ENCODE assay signal across 8 mouse cellular contexts in the genomic region with DNA sequence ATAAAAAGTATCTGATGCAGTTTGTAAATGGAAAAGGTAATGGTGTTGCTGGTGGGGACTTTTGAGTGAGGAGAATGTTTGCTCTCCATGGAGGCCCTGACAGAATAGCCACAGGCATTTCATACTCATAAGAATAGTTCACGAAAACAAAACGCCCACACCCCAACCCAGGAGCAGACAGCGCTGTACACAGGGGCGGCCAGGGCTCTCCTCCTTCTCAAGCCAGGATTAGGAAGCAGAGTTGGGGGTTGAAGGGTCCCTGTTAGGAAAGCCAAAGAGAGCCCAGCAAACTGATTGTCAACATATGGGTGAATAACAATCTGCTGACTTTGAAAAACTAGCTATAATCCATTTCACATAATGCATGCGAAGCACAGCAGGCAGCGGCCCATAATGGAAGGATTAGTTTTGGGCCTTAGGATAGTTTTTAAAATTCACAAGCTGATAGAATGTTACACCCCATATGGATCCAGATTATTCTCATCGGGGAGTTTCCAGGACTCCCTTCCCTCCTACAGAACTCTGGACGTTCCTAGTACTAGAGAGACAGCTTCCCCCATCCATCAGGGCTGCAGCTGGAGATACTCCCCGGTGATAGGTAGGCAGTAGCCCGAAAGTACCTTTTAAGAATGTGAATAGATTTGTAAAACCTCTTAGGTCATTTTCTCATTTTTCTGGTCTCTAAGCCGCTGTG. TPM values are rescaled to one million over a fixed set of nuclear protein-coding genes. Genes with fewer than 3 reads are reported as not detected.
DNase-seq lines count a peak whose midpoint lies in the region; ATAC-seq and TF ChIP-seq lines count a peak whose summit lies in the region.

No protein-coding gene starts in this region.

- peak overlapping the region; percentile 52 for H3K4me3 ChIP-seq in cerebellum, adult 2 months (replicated peaks; ENCODE audit: insufficient read depth, low read depth, low read length)
- peak overlapping the region; percentile 35 for H3K4me3 ChIP-seq in lung, embryonic 16.5 days (ENCODE audit: low read length)
- peak overlapping the region; percentile 8; the same call in 1 of the 2 replicates for H3K4me3 ChIP-seq in limb, embryonic 11.5 days (ENCODE audit: low read depth, low read length)
- no peak overlapping the region for H3K4me3 ChIP-seq in olfactory bulb, adult 2 months (ENCODE audit: insufficient read depth, low read depth, low read length)

- H3K27me3 ChIP-seq in cerebellum, adult 2 months (ENCODE audit: control insufficient read depth, insufficient read depth, low read length): no peaks in the 10 kb centered on the region
- H3K27me3 ChIP-seq in lung, embryonic 16.5 days (ENCODE audit: control insufficient read depth, insufficient read depth, low read depth, low read length): no peaks in the 10 kb centered on the region
- no peaks in the 10 kb centered on the region for H3K27me3 ChIP-seq in limb, embryonic 11.5 days (ENCODE audit: control insufficient read depth, insufficient read depth, low read length)

- H3K27ac ChIP-seq in cerebellum, adult 2 months (ENCODE audit: insufficient read depth, low read length): no peak overlapping the region
- H3K27ac ChIP-seq in lung, embryonic 16.5 days (ENCODE audit: low read length): no peak overlapping the region
- H3K27ac ChIP-seq in limb, embryonic 11.5 days (replicated peaks; ENCODE audit: low read depth, low read length): no peak overlapping the region
- H3K27ac ChIP-seq in olfactory bulb, adult 2 months (ENCODE audit: insufficient read depth, low read depth, low read length): peak overlapping the region; percentile 85

- no peak for ATAC-seq in lung, embryonic 16.5 days (ENCODE audit: low read depth)
- no peak; the same call in 1 of the 2 replicates for ATAC-seq in limb, embryonic 11.5 days (ENCODE audit: insufficient number of reproducible peaks, low FRiP score, low TSS enrichment, low read depth)

- H3K4me1 ChIP-seq in cerebellum, adult 2 months (ENCODE audit: control insufficient read depth, insufficient read depth, low read length): 0 out of 2 replicates have a peak, but pooled peaks cover 3% of the 10 kb centered on the region
- H3K4me1 ChIP-seq in lung, embryonic 16.5 days (replicated peaks; ENCODE audit: control insufficient read depth, insufficient read depth, low read length): 0 out of 2 replicates have a peak, but pooled peaks cover 4% of the 10 kb centered on the region
- H3K4me1 ChIP-seq in limb, embryonic 11.5 days (ENCODE audit: control insufficient read depth, insufficient read depth, low read length): no peaks in the 10 kb centered on the region
- peaks cover 9% of the 10 kb centered on the region for H3K4me1 ChIP-seq in olfactory bulb, adult 2 months (ENCODE audit: control insufficient read depth, insufficient read depth, low read length)

- WGBS in cerebellum, adult 2 months: 38% methylated on average over 11 of the region's 11 CpGs
- 37% methylated on average over 11 of the region's 11 CpGs for WGBS in lung, embryonic 16.5 days
- 32% methylated on average over 11 of the region's 11 CpGs for WGBS in limb, embryonic 11.5 days
- whole genome bisulfite sequencing in olfactory bulb, adult 2 months: 28% methylated on average over 11 of the region's 11 CpGs

- H3K36me3 ChIP-seq in lung, embryonic 16.5 days (ENCODE audit: control insufficient read depth, insufficient read depth, low read length): no peaks in the 10 kb centered on the region
- H3K36me3 ChIP-seq in limb, embryonic 11.5 days (ENCODE audit: control insufficient read depth, insufficient read depth, low read length): no peaks in the 10 kb centered on the region

- H3K9ac ChIP-seq in lung, embryonic 16.5 days (ENCODE audit: low read length): peak overlapping the region; percentile 39; the same call in 1 of the 2 replicates
- H3K9ac ChIP-seq in limb, embryonic 11.5 days (ENCODE audit: low read length): no peak overlapping the region

- TF ChIP-seq POLR2A in cerebellum, adult 2 months (IDR thresholded peaks at IDR 0.05; ENCODE audit: borderline replicate concordance, insufficient read depth, low read length): no peak
- TF ChIP-seq POLR2A in olfactory bulb, adult 2 months (IDR thresholded peaks at IDR 0.05; ENCODE audit: insufficient read depth, low read depth, low read length): no peak

- H3K9me3 ChIP-seq in lung, embryonic 16.5 days (ENCODE audit: control insufficient read depth, low read length): no peaks in the 10 kb centered on the region
- H3K9me3 ChIP-seq in limb, embryonic 11.5 days (ENCODE audit: control insufficient read depth, low read length): no peaks in the 10 kb centered on the region

- no peak for DNase-seq in cerebellum, adult 2 months
- DNase-seq in cerebellum, adult 8-10 months: no peak
- DNase-seq in lung, postnatal 25 days (ENCODE audit: low spot score): no peak
- DNase-seq in limb, embryonic 11.5 days (ENCODE audit: low spot score): no peak
- no peak for DNase-seq in natural killer cell, adult 2 months (ENCODE audit: low spot score in 2 of 2)
- DNase-seq in thymus, postnatal 4 days: no peak

- TF ChIP-seq CTCF in cerebellum, adult 2 months (IDR thresholded peaks at IDR 0.05; ENCODE audit: borderline replicate concordance, insufficient read depth, low read depth, low read length): no peak
- no peak for TF ChIP-seq CTCF in olfactory bulb, adult 2 months (IDR thresholded peaks at IDR 0.05; ENCODE audit: insufficient read depth, low read depth, low read length)

- peak overlapping the region; percentile 56 for H3K4me2 ChIP-seq in lung, embryonic 16.5 days (ENCODE audit: low read depth, low read length)
- H3K4me2 ChIP-seq in limb, embryonic 11.5 days (ENCODE audit: low read depth, severe bottlenecking): peak overlapping the region; percentile 52

RNA-seq across cellular contexts. Expression of gene Kif2a, which starts 50.6 kb away (rescaled TPM):
- 30.8 and 31.4 TPM in 2 replicates for polyA plus RNA-seq in cerebellum, adult 2 months (2012; rRNA removed)
- polyA plus RNA-seq in lung, embryonic 16.5 days (2015; fragmentation: Nextera tagmentation; extraction: Ambion mirVana): 11.7 and 14.4 TPM in 2 replicates
- polyA plus RNA-seq in limb, embryonic 11.5 days (2014; fragmentation: Nextera tagmentation; extraction: Ambion mirVana): 25.4 TPM in 2 replicates
- 396 and 758 TPM in 2 replicates for polyA plus RNA-seq in olfactory bulb, adult 2 months (2012; ENCODE audit: insufficient read depth, insufficient read length, low replicate concordance, missing spikeins)

Comparison
In these comparisons a context has a peak if more than half of its experiments do, and no peak if none do; other contexts are left out.
1. RNA of gene Kif2a, which starts 50.6 kb away (polyA plus RNA-seq): 396 to 758 TPM in olfactory bulb, adult 2 months; 30.8 to 31.4 TPM in cerebellum, adult 2 months, 25.4 TPM in limb, embryonic 11.5 days and 11.7 to 14.4 TPM in lung, embryonic 16.5 days; every median in the first group is over 10 times any median in the second.